Mouse (Mus musculus): ENCODE data around the gene Rln1. TPM values are rescaled to one million over a fixed set of nuclear protein-coding genes. Genes with fewer than 3 reads are reported as not detected.

The Rln1 gene
- polyA plus RNA-seq, 1 experiment from 2014 or later: not detected

GRCm38 (mm10) chr19:29325053-29325851, 9.2 kb downstream of the Rln1 start, which contains the start of gene Insl6:
Gene Insl6, minus strand, starts transcription at chr19:29325356.
- Histone ChIP-seq H3K27ac (ENCODE audit: low read length) (no peak within 1 kb of the TSS), H3K9ac (replicated peaks; ENCODE audit: low read depth, low read length) (no peak within 1 kb of the TSS), H3K4me2 (replicated peaks; ENCODE audit: low read depth, low read length) (peak within 1 kb of the TSS; percentile 54), H3K27me3 (ENCODE audit: control insufficient read depth, insufficient read depth, low read length) (no peaks in the 10 kb centered on the region), H3K9me3 (ENCODE audit: control insufficient read depth, low read depth, low read length) (no peaks in the 10 kb centered on the region), H3K4me1 (ENCODE audit: control insufficient read depth, insufficient read depth, low read length) (no peaks in the 10 kb centered on the region), H3K4me3 (ENCODE audit: low read depth, low read length) (peak within 1 kb of the TSS; percentile 29), H3K36me3 (ENCODE audit: control insufficient read depth, insufficient read depth, low read length) (no peaks in the 10 kb centered on the region)
- WGBS: 1% methylated on average over 31 of the region's 31 CpGs
- ATAC-seq (ENCODE audit: insufficient number of reproducible peaks, insufficient read depth, low FRiP score, low read depth): peak; percentile 95

- no peaks in the 10 kb centered on the region for H3K9me3 ChIP-seq (ENCODE audit: control insufficient read depth, low read depth, low read length)
- no peak for ATAC-seq (ENCODE audit: insufficient number of reproducible peaks, insufficient read depth, low FRiP score, low read depth)
- no peak overlapping the region for H3K9ac ChIP-seq (replicated peaks; ENCODE audit: low read depth, low read length)
- 60% methylated on average over 8 of the region's 8 CpGs for WGBS
- H3K27ac ChIP-seq (ENCODE audit: low read length): no peak overlapping the region
- no peaks in the 10 kb centered on the region for H3K4me1 ChIP-seq (ENCODE audit: control insufficient read depth, insufficient read depth, low read length)
- no peak overlapping the region for H3K4me2 ChIP-seq (replicated peaks; ENCODE audit: low read depth, low read length)
- no peak overlapping the region for H3K4me3 ChIP-seq (ENCODE audit: low read depth, low read length)
- H3K27me3 ChIP-seq (ENCODE audit: control insufficient read depth, insufficient read depth, low read length): no peaks in the 10 kb centered on the region
- H3K36me3 ChIP-seq (ENCODE audit: control insufficient read depth, insufficient read depth, low read length): no peaks in the 10 kb centered on the region
Observed at GRCm38 (mm10) chr19:29323416-29324049, 10.9 kb downstream of the Rln1 start.

GRCm38 (mm10) chr19:29312661-29313060, 21.8 kb downstream of the Rln1 start:
- H3K27ac ChIP-seq (ENCODE audit: low read length): no peak overlapping the region
- WGBS: 71% methylated on average over 7 of the region's 7 CpGs
- H3K4me3 ChIP-seq (ENCODE audit: low read depth, low read length): no peak overlapping the region
- H3K4me2 ChIP-seq (replicated peaks; ENCODE audit: low read depth, low read length): no peak overlapping the region
- H3K36me3 ChIP-seq (ENCODE audit: control insufficient read depth, insufficient read depth, low read length): peaks cover 22% of the 10 kb centered on the region
- no peak overlapping the region for H3K9ac ChIP-seq (replicated peaks; ENCODE audit: low read depth, low read length)
- 0 out of 2 replicates have a peak, but pooled peaks cover 3% of the 10 kb centered on the region for H3K9me3 ChIP-seq (ENCODE audit: control insufficient read depth, low read depth, low read length)
- no peak for ATAC-seq (ENCODE audit: insufficient number of reproducible peaks, insufficient read depth, low FRiP score, low read depth)
- H3K4me1 ChIP-seq (ENCODE audit: control insufficient read depth, insufficient read depth, low read length): no peaks in the 10 kb centered on the region
- H3K27me3 ChIP-seq (ENCODE audit: control insufficient read depth, insufficient read depth, low read length): no peaks in the 10 kb centered on the region

- H3K9ac ChIP-seq (replicated peaks; ENCODE audit: low read depth, low read length): no peak overlapping the region
- no peaks in the 10 kb centered on the region for H3K9me3 ChIP-seq (ENCODE audit: control insufficient read depth, low read depth, low read length)
- no peak overlapping the region for H3K27ac ChIP-seq (ENCODE audit: low read length)
- WGBS: 94% methylated on average over 8 of the region's 8 CpGs
- H3K27me3 ChIP-seq (ENCODE audit: control insufficient read depth, insufficient read depth, low read length): no peaks in the 10 kb centered on the region
- no peak overlapping the region for H3K4me3 ChIP-seq (ENCODE audit: low read depth, low read length)
- H3K36me3 ChIP-seq (ENCODE audit: control insufficient read depth, insufficient read depth, low read length): peaks cover 22% of the 10 kb centered on the region
- no peak overlapping the region for H3K4me2 ChIP-seq (replicated peaks; ENCODE audit: low read depth, low read length)
- no peaks in the 10 kb centered on the region for H3K4me1 ChIP-seq (ENCODE audit: control insufficient read depth, insufficient read depth, low read length)
- no peak for ATAC-seq (ENCODE audit: insufficient number of reproducible peaks, insufficient read depth, low FRiP score, low read depth)
Observed at GRCm38 (mm10) chr19:29311791-29312190, 22.7 kb downstream of the Rln1 start.

- Histone ChIP-seq H3K4me1 (ENCODE audit: control insufficient read depth, insufficient read depth, low read length) (no peaks in the 10 kb centered on the region), H3K27me3 (ENCODE audit: control insufficient read depth, insufficient read depth, low read length) (no peaks in the 10 kb centered on the region), H3K4me2 (replicated peaks; ENCODE audit: low read depth, low read length) (no peak overlapping the region), H3K4me3 (ENCODE audit: low read depth, low read length) (no peak overlapping the region), H3K36me3 (ENCODE audit: control insufficient read depth, insufficient read depth, low read length) (peaks cover 15% of the 10 kb centered on the region), H3K9ac (replicated peaks; ENCODE audit: low read depth, low read length) (no peak overlapping the region), H3K9me3 (ENCODE audit: control insufficient read depth, low read depth, low read length) (no peaks in the 10 kb centered on the region), H3K27ac (ENCODE audit: low read length) (no peak overlapping the region)
- ATAC-seq (ENCODE audit: insufficient number of reproducible peaks, insufficient read depth, low FRiP score, low read depth): no peak
Observed at GRCm38 (mm10) chr19:29308832-29309231, 25.6 kb downstream of the Rln1 start.

- no peak overlapping the region for H3K4me3 ChIP-seq (ENCODE audit: low read depth, low read length)
- WGBS: 92% methylated on average over 2 of the region's 2 CpGs
- H3K9ac ChIP-seq (replicated peaks; ENCODE audit: low read depth, low read length): no peak overlapping the region
- H3K4me2 ChIP-seq (replicated peaks; ENCODE audit: low read depth, low read length): no peak overlapping the region
- ATAC-seq (ENCODE audit: insufficient number of reproducible peaks, insufficient read depth, low FRiP score, low read depth): no peak
- H3K4me1 ChIP-seq (ENCODE audit: control insufficient read depth, insufficient read depth, low read length): no peaks in the 10 kb centered on the region
- peaks cover 29% of the 10 kb centered on the region for H3K36me3 ChIP-seq (ENCODE audit: control insufficient read depth, insufficient read depth, low read length)
- H3K27me3 ChIP-seq (ENCODE audit: control insufficient read depth, insufficient read depth, low read length): no peaks in the 10 kb centered on the region
- no peak overlapping the region for H3K27ac ChIP-seq (ENCODE audit: low read length)
- no peaks in the 10 kb centered on the region for H3K9me3 ChIP-seq (ENCODE audit: control insufficient read depth, low read depth, low read length)
Observed at GRCm38 (mm10) chr19:29302119-29302518, 32.4 kb downstream of the Rln1 start.

GRCm38 (mm10) chr19:29300919-29301318, 33.6 kb downstream of the Rln1 start:
- Histone ChIP-seq H3K4me2 (replicated peaks; ENCODE audit: low read depth, low read length) (no peak overlapping the region), H3K36me3 (ENCODE audit: control insufficient read depth, insufficient read depth, low read length) (peaks cover 37% of the 10 kb centered on the region), H3K9me3 (ENCODE audit: control insufficient read depth, low read depth, low read length) (no peaks in the 10 kb centered on the region), H3K4me3 (ENCODE audit: low read depth, low read length) (no peak overlapping the region), H3K9ac (replicated peaks; ENCODE audit: low read depth, low read length) (no peak overlapping the region), H3K27ac (ENCODE audit: low read length) (no peak overlapping the region), H3K4me1 (ENCODE audit: control insufficient read depth, insufficient read depth, low read length) (no peaks in the 10 kb centered on the region), H3K27me3 (ENCODE audit: control insufficient read depth, insufficient read depth, low read length) (no peaks in the 10 kb centered on the region)
- 85% methylated on average over 13 of the region's 13 CpGs for WGBS
- ATAC-seq (ENCODE audit: insufficient number of reproducible peaks, insufficient read depth, low FRiP score, low read depth): no peak

- Histone ChIP-seq H3K27ac (ENCODE audit: low read length) (no peak overlapping the region), H3K36me3 (ENCODE audit: control insufficient read depth, insufficient read depth, low read length) (peaks cover 41% of the 10 kb centered on the region), H3K27me3 (ENCODE audit: control insufficient read depth, insufficient read depth, low read length) (no peaks in the 10 kb centered on the region), H3K4me2 (replicated peaks; ENCODE audit: low read depth, low read length) (no peak overlapping the region), H3K4me1 (ENCODE audit: control insufficient read depth, insufficient read depth, low read length) (no peaks in the 10 kb centered on the region), H3K4me3 (ENCODE audit: low read depth, low read length) (no peak overlapping the region), H3K9me3 (ENCODE audit: control insufficient read depth, low read depth, low read length) (no peaks in the 10 kb centered on the region), H3K9ac (replicated peaks; ENCODE audit: low read depth, low read length) (no peak overlapping the region)
- no peak for ATAC-seq (ENCODE audit: insufficient number of reproducible peaks, insufficient read depth, low FRiP score, low read depth)
- WGBS: 98% methylated on average over 1 of the region's 1 CpGs
Observed at GRCm38 (mm10) chr19:29297366-29297765, 37.1 kb downstream of the Rln1 start.
